Mouse (Mus musculus) lung, postnatal 0 days (tissue): ENCODE results near the gene Harbi1. TPM values are rescaled to one million over a fixed set of nuclear protein-coding genes. Genes with fewer than 3 reads are reported as not detected.

Experiments used
- ATAC-seq: fragments of 200-750 bp; cut with Nextera tagmentation; 2 replicates; pipeline ENCODE4 v1.8.0; 2017; ENCODE audit warnings: moderate library complexity
- DNase-seq: peaks from one replicate; pipeline ENCODE4 v3.0.0-alpha.2; 2016; ENCODE audit warnings: low spot score
- H3K27ac ChIP-seq: fragments of 300-500 bp; sonication (generic); 2 replicates; pipeline ENCODE4 v1.5.1; 2014; ENCODE audit warnings: antibody characterized with exemption, mild to moderate bottlenecking, low read length, mixed read lengths
- H3K27me3 ChIP-seq: fragments of 300-500 bp; sonication (generic); replicated peaks from 2 replicates; pipeline ENCODE4 v1.6.1; 2014; ENCODE audit warnings: low read length, mixed read lengths; ENCODE audit not compliant: insufficient read depth
- H3K36me3 ChIP-seq: fragments of 300-500 bp; sonication (generic); 2 replicates; pipeline ENCODE4 v1.6.1; 2014; ENCODE audit warnings: low read length, mixed read lengths; ENCODE audit not compliant: insufficient read depth
- H3K4me1 ChIP-seq: fragments of 300-500 bp; sonication (generic); 2 replicates; pipeline ENCODE4 v1.6.1; 2014; ENCODE audit warnings: antibody characterized with exemption, low read depth, low read length, mixed read lengths; ENCODE audit not compliant: insufficient read depth
- H3K4me2 ChIP-seq: fragments of 300-500 bp; sonication (generic); replicated peaks from 2 replicates; pipeline ENCODE4 v1.6.1; 2014; ENCODE audit warnings: low read depth, mild to moderate bottlenecking, low read length, moderate library complexity, mixed read lengths
- H3K4me3 ChIP-seq: fragments of 300-500 bp; sonication (generic); 2 replicates; pipeline ENCODE4 v1.5.1; 2014; ENCODE audit warnings: low read depth, low read length
- H3K9ac ChIP-seq: fragments of 300-500 bp; sonication (generic); replicated peaks from 2 replicates; pipeline ENCODE4 v1.6.1; 2014; ENCODE audit warnings: low read depth, mild to moderate bottlenecking
- H3K9me3 ChIP-seq: fragments of 300-500 bp; sonication (generic); 2 replicates; pipeline ENCODE4 v1.6.1; 2016; ENCODE audit warnings: low read length, mixed read lengths
- CTCF ChIP-seq: IDR thresholded peaks from 2 replicates; pipeline ENCODE4 v1.5.1; 2016; ENCODE audit warnings: antibody characterized with exemption, mild to moderate bottlenecking
- EP300 ChIP-seq: IDR thresholded peaks from 2 replicates; pipeline ENCODE4 v1.6.1; 2016; ENCODE audit warnings: antibody characterized with exemption, mild to moderate bottlenecking, control low read depth
- WGBS: fragments of 180-500 bp; shearing (Covaris S2); extraction: QIAGEN DNeasy Blood & Tissue Kit; methylation state at CpG from one replicate; pipeline ENCODE4 v1.1.7; 2014; 5-methylcytosine and 5-hydroxymethylcytosine counted together
- polyA plus RNA-seq: library from polyadenylated mRNA; unstranded; fragments of >200 nt; fragmentation: Nextera tagmentation; extraction: Ambion mirVana; gene quantifications from 2 replicates; pipeline ENCODE4 v1.2.1, GENCODE M21; 2015

Gene Harbi1
- polyA plus RNA-seq, 1 experiment from 2014 or later = 12.2 TPM

GRCm38 (mm10) chr2:91689452-91689851 lies 21.2 kb upstream of the Harbi1 start:
- Histone ChIP-seq H3K9ac (no peak overlapping the region), H3K27ac (no peak overlapping the region), H3K4me2 (no peak overlapping the region), H3K27me3 (no peaks in the 10 kb centered on the region), H3K4me3 (no peak overlapping the region), H3K9me3 (no peaks in the 10 kb centered on the region), H3K36me3 (peaks cover 18% of the 10 kb centered on the region; the same call in 1 of the 2 replicates), H3K4me1 (no peaks in the 10 kb centered on the region)
- WGBS = 79% methylated on average over 7 of the region's 7 CpGs
- TF ChIP-seq CTCF (no peak), EP300 (no peak)
- no peak for DNase-seq
- ATAC-seq = no peak

DNA sequence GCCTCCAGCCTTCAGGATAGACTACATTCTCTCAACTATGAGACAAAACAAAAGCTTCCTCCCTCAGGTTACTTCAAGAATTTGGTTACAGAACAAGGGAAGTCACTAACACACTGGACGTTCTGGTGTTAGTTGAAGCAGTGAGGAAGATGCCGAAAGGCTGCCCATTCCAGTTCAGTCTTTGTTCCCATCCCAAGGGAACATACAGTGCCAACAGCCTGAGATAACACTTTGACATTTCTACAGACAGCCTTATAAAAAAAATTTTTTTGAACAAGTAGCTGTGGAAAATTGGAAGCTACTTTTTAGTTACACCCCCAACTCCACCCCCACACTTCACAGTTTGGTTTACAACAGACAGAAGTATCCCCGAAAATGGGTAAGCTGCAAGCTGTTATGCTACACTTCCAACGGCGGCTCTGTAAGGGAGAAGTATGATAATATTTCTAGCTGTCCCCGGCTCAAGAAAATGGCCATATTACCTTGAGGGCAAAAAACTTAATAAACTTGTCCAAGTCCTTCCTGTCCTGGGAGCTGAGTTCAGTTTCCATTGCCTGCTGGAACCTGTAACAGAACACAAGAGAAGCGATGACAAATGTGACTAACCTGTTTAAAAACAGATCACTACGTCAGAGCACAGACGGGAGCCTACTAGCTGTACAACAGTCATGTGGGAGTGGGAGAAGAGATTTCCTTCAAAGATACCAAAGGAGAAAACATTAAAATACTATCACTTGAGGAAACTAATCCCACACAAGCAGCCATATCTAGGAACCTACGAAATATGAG lies 15.0 kb upstream of the Harbi1 start:
- Histone ChIP-seq H3K4me2 (no peak overlapping the region), H3K4me3 (no peak overlapping the region), H3K9ac (no peak overlapping the region), H3K36me3 (0 out of 2 replicates have a peak, but pooled peaks cover 4% of the 10 kb centered on the region), H3K4me1 (no peaks in the 10 kb centered on the region), H3K27me3 (no peaks in the 10 kb centered on the region), H3K9me3 (no peaks in the 10 kb centered on the region), H3K27ac (peak overlapping the region; percentile 14; the same call in 1 of the 2 replicates)
- no peak for TF ChIP-seq CTCF
- no peak for TF ChIP-seq EP300
- ATAC-seq (peak; percentile 10; the same call in 1 of the 2 replicates), DNase-seq (peak; percentile 32)
- WGBS = 76% methylated on average over 10 of the region's 10 CpGs

DNA sequence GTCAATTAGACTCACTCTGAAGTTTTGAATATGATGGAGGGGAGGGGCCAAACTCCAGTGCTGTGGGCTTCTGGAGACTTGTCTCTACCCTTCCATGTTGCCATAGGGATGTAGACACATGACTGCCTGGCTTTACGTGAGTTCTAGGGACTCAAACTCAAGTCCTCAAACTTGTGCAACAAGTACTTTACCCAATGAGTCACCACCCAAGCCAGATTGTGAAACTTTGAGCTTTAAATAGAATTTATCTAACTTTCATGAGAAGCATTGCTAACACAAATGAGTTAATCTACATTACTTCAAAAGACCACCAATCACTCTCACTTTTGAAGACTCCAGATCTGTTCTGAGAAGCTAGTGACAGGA lies 14.4 kb upstream of the Harbi1 start:
- peak; percentile 95 for ATAC-seq
- Histone ChIP-seq H3K9me3 (no peaks in the 10 kb centered on the region), H3K4me1 (no peaks in the 10 kb centered on the region), H3K4me2 (no peak overlapping the region), H3K27me3 (no peaks in the 10 kb centered on the region), H3K4me3 (no peak overlapping the region), H3K27ac (peak overlapping the region; percentile 65; the same call in 1 of the 2 replicates), H3K36me3 (0 out of 2 replicates have a peak, but pooled peaks cover 4% of the 10 kb centered on the region), H3K9ac (no peak overlapping the region)
- WGBS = 32% methylated on average over 1 of the region's 1 CpGs
- TF ChIP-seq CTCF (no peak), EP300 (peak; percentile 93)
- DNase-seq = peak; percentile 93

DNA sequence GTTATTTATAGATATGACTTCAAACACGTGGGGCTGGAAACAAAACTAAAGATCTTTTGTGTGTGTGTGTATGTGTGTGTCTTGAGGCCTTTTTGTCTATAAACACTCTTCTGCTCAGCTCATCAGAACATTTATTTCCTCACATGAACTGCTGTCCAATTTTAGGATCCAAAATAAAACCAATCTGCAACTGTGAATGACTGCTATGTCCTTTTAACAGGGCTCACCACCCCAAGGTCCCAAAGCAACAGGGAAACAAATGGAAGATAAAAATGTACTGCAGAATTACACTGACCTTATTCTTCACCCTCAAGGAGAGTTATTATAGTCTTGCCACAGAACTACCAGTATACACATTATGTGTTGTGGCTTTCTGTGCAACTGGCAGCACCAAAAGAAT lies 11.4 kb upstream of the Harbi1 start:
- no peak overlapping the region for H3K4me3 ChIP-seq
- H3K4me2 ChIP-seq = no peak overlapping the region
- WGBS = 43% methylated on average over 1 of the region's 1 CpGs
- no peaks in the 10 kb centered on the region for H3K36me3 ChIP-seq
- H3K27me3 ChIP-seq = no peaks in the 10 kb centered on the region
- DNase-seq = peak; percentile 41
- H3K9me3 ChIP-seq = no peaks in the 10 kb centered on the region
- no peaks in the 10 kb centered on the region for H3K4me1 ChIP-seq
- TF ChIP-seq EP300 (no peak), CTCF (no peak)
- H3K9ac ChIP-seq = no peak overlapping the region
- no peak overlapping the region for H3K27ac ChIP-seq
- peak; percentile 12; the same call in 1 of the 2 replicates for ATAC-seq

- Histone ChIP-seq H3K4me3 (no peak overlapping the region), H3K36me3 (no peaks in the 10 kb centered on the region), H3K27ac (no peak overlapping the region), H3K4me1 (no peaks in the 10 kb centered on the region), H3K4me2 (no peak overlapping the region), H3K27me3 (no peaks in the 10 kb centered on the region), H3K9me3 (no peaks in the 10 kb centered on the region), H3K9ac (no peak overlapping the region)
- ATAC-seq (no peak), DNase-seq (no peak)
- TF ChIP-seq CTCF (no peak), EP300 (no peak)
- 95% methylated on average over 2 of the region's 2 CpGs for WGBS
Observed at GRCm38 (mm10) chr2:91701366-91701765, 9.3 kb upstream of the Harbi1 start.

DNA sequence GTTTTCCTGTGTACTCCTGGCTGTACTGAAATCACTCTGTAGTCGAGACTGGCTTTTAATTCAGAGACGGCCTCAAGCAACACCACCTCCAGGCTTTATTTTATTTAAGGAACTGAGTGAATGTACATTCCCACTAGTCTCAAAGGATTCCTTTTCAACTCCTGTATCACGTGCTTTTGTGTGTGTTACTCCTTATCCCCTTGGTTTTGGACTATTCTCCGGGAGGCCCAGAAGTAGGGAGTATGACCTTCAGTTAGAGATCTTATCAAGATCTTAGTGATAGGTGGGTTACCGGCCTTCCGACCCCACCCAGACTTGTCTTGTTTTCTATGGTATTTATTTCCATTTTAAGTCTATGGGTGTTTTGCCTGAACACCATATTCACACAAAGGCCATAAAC lies 4.9 kb upstream of the Harbi1 start:
- Histone ChIP-seq H3K27me3 (no peaks in the 10 kb centered on the region), H3K9me3 (no peaks in the 10 kb centered on the region), H3K9ac (no peak overlapping the region), H3K4me2 (no peak overlapping the region), H3K4me1 (no peaks in the 10 kb centered on the region), H3K27ac (no peak overlapping the region), H3K36me3 (no peaks in the 10 kb centered on the region), H3K4me3 (no peak overlapping the region)
- 81% methylated on average over 6 of the region's 6 CpGs for WGBS
- ATAC-seq (no peak), DNase-seq (no peak)
- TF ChIP-seq CTCF (no peak), EP300 (no peak)

DNA sequence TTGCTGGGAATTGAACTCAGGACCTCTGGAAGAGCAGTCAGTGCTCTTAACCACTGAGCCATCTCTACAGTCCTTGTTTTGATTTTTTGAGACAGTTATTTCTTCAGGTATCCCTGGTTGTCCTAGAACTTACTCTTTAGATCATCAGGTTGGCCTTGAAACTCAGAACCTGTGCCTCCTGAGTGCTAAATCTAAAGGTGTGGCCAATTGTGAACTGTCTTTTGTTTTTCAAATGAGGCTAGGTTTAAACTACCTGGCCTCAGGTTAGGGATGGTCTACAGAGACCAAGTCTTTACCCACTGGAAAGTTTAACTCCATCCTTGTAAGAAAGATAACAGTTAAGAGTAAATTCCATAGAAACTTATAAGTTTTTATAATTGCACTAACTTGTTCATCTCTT lies 4.2 kb upstream of the Harbi1 start:
- H3K27me3 ChIP-seq = no peaks in the 10 kb centered on the region
- H3K9ac ChIP-seq = no peak overlapping the region
- no peak overlapping the region for H3K4me3 ChIP-seq
- no peak overlapping the region for H3K4me2 ChIP-seq
- TF ChIP-seq EP300 (no peak), CTCF (no peak)
- H3K27ac ChIP-seq = no peak overlapping the region
- H3K4me1 ChIP-seq = 0 out of 2 replicates have a peak, but pooled peaks cover 3% of the 10 kb centered on the region
- no peaks in the 10 kb centered on the region for H3K9me3 ChIP-seq
- ATAC-seq (no peak), DNase-seq (no peak)
- H3K36me3 ChIP-seq = no peaks in the 10 kb centered on the region
